Comparison of ENCODE assay signal across 17 mouse cellular contexts in the genomic region with DNA sequence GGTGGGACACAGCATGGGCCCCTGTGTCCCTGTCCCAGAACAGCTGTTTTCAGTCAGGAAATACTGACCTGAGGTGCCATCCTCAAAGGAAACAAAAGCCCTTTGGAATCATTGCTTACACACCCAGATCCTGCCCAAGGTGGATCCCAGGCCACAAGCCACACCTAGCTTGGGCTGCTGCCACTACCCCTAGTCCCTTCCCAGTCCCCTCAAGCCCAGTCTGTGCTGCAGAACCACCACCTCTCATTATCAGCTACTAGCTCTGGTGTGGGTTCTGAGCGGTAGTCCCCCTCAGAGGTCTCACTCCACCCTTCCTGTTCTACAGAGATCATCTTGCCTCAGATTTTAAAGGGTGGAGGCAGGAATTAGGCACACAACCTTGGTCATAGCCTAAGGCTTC. TPM values are rescaled to one million over a fixed set of nuclear protein-coding genes. Genes with fewer than 3 reads are reported as not detected.
DNase-seq lines count a peak whose midpoint lies in the region; ATAC-seq and TF ChIP-seq lines count a peak whose summit lies in the region.
"Had no signal": no experiment of that assay in that cellular context is flagged by ENCODE, and none has a peak within 500 bp of the region (broad histone marks: within the 10 kb centered on the region; RNA-seq: fewer than 3 reads in every experiment).

No protein-coding gene starts in this region.

- H3K36me3 ChIP-seq in liver, embryonic 13.5 days: peaks cover 46% of the 10 kb centered on the region
- peaks cover 7% of the 10 kb centered on the region; the same call in 1 of the 2 replicates for H3K36me3 ChIP-seq in forebrain, embryonic 11.5 days (ENCODE audit: control insufficient read depth, insufficient read depth, low read length)

- TF ChIP-seq CTCF in layer of hippocampus, adult 2 months (conservative IDR thresholded peaks at IDR 0.05): no peak

- H3K4me2 ChIP-seq in liver, embryonic 13.5 days: 0 out of 2 replicates have a peak overlapping the region, but pooled peaks have one; percentile 11
- H3K4me2 ChIP-seq in forebrain, embryonic 11.5 days (ENCODE audit: low read depth, low read length, severe bottlenecking): no peak overlapping the region
- H3K4me2 ChIP-seq: midbrain, embryonic 15.5 days; neural tube, embryonic 13.5 days had no signal

- peaks cover 40% of the 10 kb centered on the region for H3K27me3 ChIP-seq in liver, embryonic 13.5 days
- peaks cover 35% of the 10 kb centered on the region for H3K27me3 ChIP-seq in forebrain, embryonic 11.5 days (ENCODE audit: control insufficient read depth, insufficient read depth, low read length)

- peak overlapping the region; percentile 92 for H3K27ac ChIP-seq in layer of hippocampus, adult 2 months
- peak overlapping the region; percentile 19; the same call in 1 of the 2 replicates for H3K27ac ChIP-seq in liver, embryonic 13.5 days
- no peak overlapping the region for H3K27ac ChIP-seq in forebrain, embryonic 11.5 days (ENCODE audit: low read depth, low read length)
- H3K27ac ChIP-seq: heart, adult 2 months; midbrain, embryonic 15.5 days; neural tube, embryonic 13.5 days had no signal

- H3K9ac ChIP-seq in liver, embryonic 13.5 days: peak overlapping the region; percentile 19; the same call in 1 of the 2 replicates
- no peak overlapping the region for H3K9ac ChIP-seq in forebrain, embryonic 11.5 days (ENCODE audit: low read length)
- H3K9ac ChIP-seq: midbrain, embryonic 15.5 days; neural tube, embryonic 13.5 days had no signal

- H3K9me3 ChIP-seq in liver, embryonic 13.5 days (replicated peaks): no peaks in the 10 kb centered on the region
- no peaks in the 10 kb centered on the region for H3K9me3 ChIP-seq in forebrain, embryonic 11.5 days (ENCODE audit: control insufficient read depth, low read length)
- H3K9me3 ChIP-seq: midbrain, embryonic 15.5 days; neural tube, embryonic 13.5 days had no signal

- 6% methylated on average over 1 of the region's 1 CpGs for WGBS in liver, embryonic 13.5 days (ENCODE audit: insufficient replicate concordance)
- WGBS in forebrain, embryonic 11.5 days: 88% methylated on average over 1 of the region's 1 CpGs

- H3K4me3 ChIP-seq in layer of hippocampus, adult 2 months: no peak overlapping the region
- no peak overlapping the region for H3K4me3 ChIP-seq in liver, embryonic 13.5 days (replicated peaks)
- H3K4me3 ChIP-seq in forebrain, embryonic 11.5 days (ENCODE audit: low read depth, low read length): no peak overlapping the region
- H3K4me3 ChIP-seq: erythroblast, embryonic 14.5 days; heart, adult 2 months; left cerebral cortex, adult 2 months; midbrain, embryonic 15.5 days; neural tube, embryonic 13.5 days had no signal

- DNase-seq in layer of hippocampus, adult 2 months (ENCODE audit: low spot score in 2 of 2): no peak
- no peak for DNase-seq in layer of hippocampus, adult 11-12 months (ENCODE audit: low spot score)
- DNase-seq in urinary bladder, postnatal 14 days (ENCODE audit: low spot score): peak; percentile 47
- DNase-seq in urinary bladder, adult 2 months (ENCODE audit: low spot score): no peak
- DNase-seq in liver, embryonic 13.5 days: no peak
- no peak for DNase-seq in embryo, embryonic 11 days
- no peak for DNase-seq in forebrain, embryonic 11.5 days (ENCODE audit: low spot score)
- DNase-seq: adrenal gland, postnatal 36 days; heart, adult 2 months; right cerebral cortex, postnatal 14 days had no signal

- ATAC-seq in liver, embryonic 13.5 days (ENCODE audit: low read depth): peak; percentile 65
- ATAC-seq in forebrain, embryonic 11.5 days (replicated peaks; ENCODE audit: low FRiP score): no peak
- ATAC-seq: midbrain, embryonic 15.5 days had no signal

- peaks cover 28% of the 10 kb centered on the region for H3K4me1 ChIP-seq in liver, embryonic 13.5 days (replicated peaks)
- H3K4me1 ChIP-seq in forebrain, embryonic 11.5 days (replicated peaks; ENCODE audit: control insufficient read depth, insufficient read depth, low read length): no peaks in the 10 kb centered on the region; the same call in 1 of the 2 replicates

RNA-seq across cellular contexts. Expression of gene Tmem210, which starts 1.6 kb away (rescaled TPM):
- not detected for total RNA-seq in layer of hippocampus, adult 2 months (2021)
- not detected in 2 replicates for polyA plus RNA-seq in urinary bladder, adult 2 months (2012; rRNA removed)
- not detected in 2 replicates for polyA plus RNA-seq in liver, embryonic 13.5 days (2015; fragmentation: Nextera tagmentation; extraction: Ambion mirVana)
- polyA plus RNA-seq in forebrain, embryonic 11.5 days (2014; fragmentation: Nextera tagmentation; extraction: Ambion mirVana): not detected in 2 replicates
- total RNA-seq: adrenal gland, postnatal 36 days; heart, adult 2 months; left cerebral cortex, adult 2 months; liver, adult 2 months had no signal
- polyA plus RNA-seq: erythroblast, embryonic 14.5 days; hindbrain, embryonic 11.5 days; kidney, embryonic 14.5 days; liver, adult 2 months; midbrain, embryonic 15.5 days; neural tube, embryonic 13.5 days had no signal

RNA-seq across cellular contexts. Expression of gene Lrrc26, which starts 3.4 kb away (rescaled TPM):
- not detected for total RNA-seq in layer of hippocampus, adult 2 months (2021)
- polyA plus RNA-seq in urinary bladder, adult 2 months (2012; rRNA removed): 7.0 and 8.2 TPM in 2 replicates
- polyA plus RNA-seq in liver, embryonic 13.5 days (2015; fragmentation: Nextera tagmentation; extraction: Ambion mirVana): not detected in 2 replicates
- polyA plus RNA-seq in forebrain, embryonic 11.5 days (2014; fragmentation: Nextera tagmentation; extraction: Ambion mirVana): not detected in 2 replicates
- total RNA-seq: adrenal gland, postnatal 36 days; heart, adult 2 months; left cerebral cortex, adult 2 months; liver, adult 2 months had no signal
- polyA plus RNA-seq: erythroblast, embryonic 14.5 days; hindbrain, embryonic 11.5 days; kidney, embryonic 14.5 days; neural tube, embryonic 13.5 days had no signal

RNA-seq across cellular contexts. Expression of gene Anapc2, which starts 14.0 kb away (rescaled TPM):
- total RNA-seq in layer of hippocampus, adult 2 months (2021): 10 to 100 TPM; 84.6 to 84.7 TPM
- 84.5 and 88.3 TPM in 2 replicates for polyA plus RNA-seq in urinary bladder, adult 2 months (2012; rRNA removed)
- polyA plus RNA-seq in liver, embryonic 13.5 days (2015; fragmentation: Nextera tagmentation; extraction: Ambion mirVana): 50.5 and 51.0 TPM in 2 replicates
- 116 and 126 TPM in 2 replicates for polyA plus RNA-seq in forebrain, embryonic 11.5 days (2014; fragmentation: Nextera tagmentation; extraction: Ambion mirVana)

RNA-seq across cellular contexts. Expression of gene Ssna1, which starts 14.1 kb away (rescaled TPM):
- 10 to 100 TPM; 64.5 to 69.3 TPM for total RNA-seq in layer of hippocampus, adult 2 months (2021)
- 58.8 and 84.8 TPM in 2 replicates for polyA plus RNA-seq in urinary bladder, adult 2 months (2012; rRNA removed)
- polyA plus RNA-seq in liver, embryonic 13.5 days (2015; fragmentation: Nextera tagmentation; extraction: Ambion mirVana): 158 and 162 TPM in 2 replicates
- 222 and 238 TPM in 2 replicates for polyA plus RNA-seq in forebrain, embryonic 11.5 days (2014; fragmentation: Nextera tagmentation; extraction: Ambion mirVana)

RNA-seq across cellular contexts. Expression of gene Tprn, which starts 23.9 kb away (rescaled TPM):
- 10 to 100 TPM; 21.5 to 23.8 TPM for total RNA-seq in layer of hippocampus, adult 2 months (2021)
- polyA plus RNA-seq in urinary bladder, adult 2 months (2012; rRNA removed): 8.0 and 13.6 TPM in 2 replicates
- 5.6 and 6.1 TPM in 2 replicates for polyA plus RNA-seq in liver, embryonic 13.5 days (2015; fragmentation: Nextera tagmentation; extraction: Ambion mirVana)
- polyA plus RNA-seq in forebrain, embryonic 11.5 days (2014; fragmentation: Nextera tagmentation; extraction: Ambion mirVana): 4.6 and 7.3 TPM in 2 replicates
